ENCODE assay signal across 8 mouse cellular contexts in the genomic region with DNA sequence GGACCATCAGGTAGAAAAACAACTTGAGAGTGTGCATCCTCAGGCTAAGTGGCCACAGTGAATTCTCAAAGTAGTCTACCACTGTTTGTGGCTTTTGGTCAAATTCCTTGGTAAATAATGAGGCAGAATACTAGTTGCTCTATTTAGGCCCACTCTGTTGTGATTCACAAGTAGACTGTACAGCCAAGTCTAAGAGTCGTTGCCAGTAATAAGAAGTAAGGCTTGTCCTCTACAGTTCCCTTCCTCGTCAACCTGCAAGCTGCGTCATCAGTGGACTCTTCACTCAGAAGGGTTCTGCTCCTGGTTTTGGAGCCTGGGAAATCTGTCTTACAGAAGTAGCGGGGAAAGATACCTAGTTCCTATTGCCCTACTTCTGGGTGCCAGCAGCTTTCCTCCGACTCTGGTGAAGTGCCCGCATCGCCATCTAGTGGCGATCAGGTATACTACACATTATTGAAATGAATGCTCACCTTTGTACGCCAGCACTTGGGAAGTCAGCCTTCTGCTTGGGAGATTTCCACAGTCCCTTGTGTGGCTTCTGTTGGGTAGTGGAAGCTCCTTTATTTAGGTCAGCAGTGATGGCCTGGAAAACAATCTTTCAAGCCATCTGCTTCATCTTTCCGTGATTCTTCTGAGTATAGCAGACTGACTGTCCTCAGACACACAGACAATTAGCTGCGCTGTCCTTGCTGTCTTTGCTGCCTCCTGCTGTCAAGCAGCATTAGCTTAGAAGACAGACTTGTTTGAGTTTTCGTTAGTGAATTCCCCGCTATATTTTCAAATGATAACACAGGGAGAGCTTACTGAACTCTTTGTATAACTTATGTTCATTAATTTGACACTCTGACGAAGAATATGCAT.
DNase-seq lines count a peak whose midpoint lies in the region; ATAC-seq and TF ChIP-seq lines count a peak whose summit lies in the region.

No protein-coding gene starts in this region.

- peak; percentile 68 for ATAC-seq in activated CD4-positive, CD25-positive, alpha-beta regulatory T cell, adult 4 months
- ATAC-seq in hindbrain, postnatal 0 days: peak; percentile 89
- peak; percentile 98 for ATAC-seq in megakaryocyte, adult 5-6 weeks (ENCODE audit: poor library complexity, severe bottlenecking)

- no peaks in the 10 kb centered on the region for H3K27me3 ChIP-seq in hindbrain, postnatal 0 days (ENCODE audit: insufficient read depth, low read length)

- H3K4me1 ChIP-seq in hindbrain, postnatal 0 days (ENCODE audit: insufficient read depth, low read length): no peaks in the 10 kb centered on the region

- H3K36me3 ChIP-seq in hindbrain, postnatal 0 days (ENCODE audit: insufficient read depth, low read length): no peaks in the 10 kb centered on the region

- no peak overlapping the region for H3K4me3 ChIP-seq in hindbrain, postnatal 0 days (ENCODE audit: low read length)

- no peak overlapping the region for H3K9ac ChIP-seq in hindbrain, postnatal 0 days (replicated peaks; ENCODE audit: low read length)

- peak; percentile 58 to 78 for DNase-seq in cerebellum, postnatal 4 days (ENCODE audit: low spot score in 2 of 2)
- peak; percentile 81 for DNase-seq in gastrocnemius, adult 18-20 months (ENCODE audit: low spot score)
- DNase-seq in hindbrain, postnatal 0 days (ENCODE audit: low spot score): peak; percentile 92
- DNase-seq in left cerebral cortex, adult 11 months (ENCODE audit: low spot score): peak; percentile 65
- DNase-seq in right cerebral cortex, postnatal 10 days (ENCODE audit: low spot score in 2 of 2): peak; percentile 90 to 91
- peak; percentile 57 for DNase-seq in yolk sac, embryonic 10.5 days (ENCODE audit: low spot score)

- TF ChIP-seq CTCF in hindbrain, postnatal 0 days (IDR thresholded peaks at IDR 0.05; ENCODE audit: low read depth): peak; percentile 90

- no peak overlapping the region for H3K27ac ChIP-seq in hindbrain, postnatal 0 days

- WGBS in hindbrain, postnatal 0 days: 26% methylated on average over 14 of the region's 14 CpGs

- H3K9me3 ChIP-seq in hindbrain, postnatal 0 days (ENCODE audit: low read length): no peaks in the 10 kb centered on the region

- no peak overlapping the region for H3K4me2 ChIP-seq in hindbrain, postnatal 0 days (ENCODE audit: low read depth, low read length)
